Comparison of ENCODE assay signal across 14 mouse cellular contexts in genomic region chr2:115780546-115781011, GRCm38 (mm10).
A peak's percentile ranks its signal among the peaks of the same experiment; 100 is the strongest.
DNase-seq lines count a peak whose midpoint lies in the region; ATAC-seq and TF ChIP-seq lines count a peak whose summit lies in the region.
"Had no signal": no experiment of that assay in that cellular context is flagged by ENCODE, and none has a peak within 500 bp of the region (broad histone marks: within the 10 kb centered on the region; RNA-seq: fewer than 3 reads in every experiment).

No protein-coding gene starts in this region.

- WGBS in embryonic facial prominence, embryonic 14.5 days: 71% methylated on average over 5 of the region's 5 CpGs
- 82% methylated on average over 5 of the region's 5 CpGs for WGBS in embryonic facial prominence, embryonic 10.5 days
- 84% methylated on average over 5 of the region's 5 CpGs for WGBS in midbrain, embryonic 15.5 days

- no peaks in the 10 kb centered on the region for H3K9me3 ChIP-seq in embryonic facial prominence, embryonic 14.5 days (ENCODE audit: control insufficient read depth, low read length)
- no peaks in the 10 kb centered on the region for H3K9me3 ChIP-seq in embryonic facial prominence, embryonic 10.5 days
- no peaks in the 10 kb centered on the region for H3K9me3 ChIP-seq in midbrain, embryonic 15.5 days
- H3K9me3 ChIP-seq: lung, embryonic 15.5 days; midbrain, embryonic 12.5 days; neural tube, embryonic 13.5 days had no signal

- no peak overlapping the region for H3K4me3 ChIP-seq in embryonic facial prominence, embryonic 14.5 days (ENCODE audit: low read depth, low read length)
- no peak overlapping the region for H3K4me3 ChIP-seq in embryonic facial prominence, embryonic 10.5 days
- no peak overlapping the region for H3K4me3 ChIP-seq in embryonic fibroblast, embryonic 13.5 days (ENCODE audit: insufficient read depth, low read length)
- H3K4me3 ChIP-seq in midbrain, embryonic 15.5 days: no peak overlapping the region
- H3K4me3 ChIP-seq: erythroblast, embryonic 14.5 days; lung, embryonic 15.5 days; midbrain, embryonic 12.5 days; neural tube, embryonic 13.5 days had no signal

- H3K36me3 ChIP-seq in embryonic facial prominence, embryonic 14.5 days (ENCODE audit: control insufficient read depth, insufficient read depth, low read length): no peaks in the 10 kb centered on the region
- no peaks in the 10 kb centered on the region for H3K36me3 ChIP-seq in embryonic facial prominence, embryonic 10.5 days (replicated peaks)
- H3K36me3 ChIP-seq in midbrain, embryonic 15.5 days (replicated peaks): no peaks in the 10 kb centered on the region
- H3K36me3 ChIP-seq: lung, embryonic 15.5 days; midbrain, embryonic 12.5 days; neural tube, embryonic 13.5 days had no signal

- H3K27me3 ChIP-seq in embryonic facial prominence, embryonic 14.5 days (replicated peaks; ENCODE audit: control insufficient read depth, insufficient read depth, low read length): no peaks in the 10 kb centered on the region
- no peaks in the 10 kb centered on the region for H3K27me3 ChIP-seq in embryonic facial prominence, embryonic 10.5 days (replicated peaks; ENCODE audit: low read depth, poor library complexity, severe bottlenecking)
- H3K27me3 ChIP-seq in midbrain, embryonic 15.5 days (replicated peaks): no peaks in the 10 kb centered on the region
- H3K27me3 ChIP-seq: lung, embryonic 15.5 days; midbrain, embryonic 12.5 days; neural tube, embryonic 13.5 days had no signal

- 0 out of 2 replicates have a peak, but pooled peaks cover 5% of the 10 kb centered on the region for H3K4me1 ChIP-seq in embryonic facial prominence, embryonic 14.5 days (ENCODE audit: control insufficient read depth, insufficient read depth, low read length)
- H3K4me1 ChIP-seq in embryonic facial prominence, embryonic 10.5 days: peaks cover 25% of the 10 kb centered on the region
- peaks cover 23% of the 10 kb centered on the region for H3K4me1 ChIP-seq in embryonic fibroblast, embryonic 13.5 days (ENCODE audit: control insufficient read depth, insufficient read depth, low read length)
- no peaks in the 10 kb centered on the region for H3K4me1 ChIP-seq in midbrain, embryonic 15.5 days
- H3K4me1 ChIP-seq: midbrain, embryonic 12.5 days had no signal

- no peak overlapping the region for H3K9ac ChIP-seq in embryonic facial prominence, embryonic 14.5 days (ENCODE audit: low read depth, low read length)
- no peak overlapping the region for H3K9ac ChIP-seq in midbrain, embryonic 15.5 days
- H3K9ac ChIP-seq: lung, embryonic 15.5 days; midbrain, embryonic 12.5 days; neural tube, embryonic 13.5 days had no signal

- peak; percentile 52 for DNase-seq in embryonic facial prominence, embryonic 14.5 days (ENCODE audit: low spot score)
- DNase-seq in embryonic facial prominence, embryonic 10.5 days (ENCODE audit: low spot score): no peak
- peak; percentile 67 for DNase-seq in 3134 (ENCODE audit: extremely low read depth, insufficient read length, low spot score)
- DNase-seq in kidney, adult 9 months: peak; percentile 64
- no peak for DNase-seq in cerebellum, adult 9-10 months
- no peak for DNase-seq in spleen, postnatal 10 days (ENCODE audit: low spot score in 2 of 2)
- DNase-seq: cerebellum, postnatal 36 days; layer of hippocampus, postnatal 36 days had no signal

- no peak for TF ChIP-seq POLR2A in embryonic fibroblast, embryonic 13.5 days (IDR thresholded peaks at IDR 0.05; ENCODE audit: low read depth, low read length)

- H3K27ac ChIP-seq in embryonic facial prominence, embryonic 14.5 days (replicated peaks; ENCODE audit: low read depth, low read length): no peak overlapping the region
- H3K27ac ChIP-seq in embryonic facial prominence, embryonic 10.5 days (replicated peaks): no peak overlapping the region
- peak overlapping the region; percentile 94 for H3K27ac ChIP-seq in embryonic fibroblast, embryonic 13.5 days (ENCODE audit: insufficient read depth, low read length)
- no peak overlapping the region for H3K27ac ChIP-seq in midbrain, embryonic 15.5 days
- H3K27ac ChIP-seq: lung, embryonic 15.5 days; midbrain, embryonic 12.5 days; neural tube, embryonic 13.5 days had no signal

- no peak overlapping the region for H3K4me2 ChIP-seq in embryonic facial prominence, embryonic 14.5 days (ENCODE audit: low read depth, low read length)
- H3K4me2 ChIP-seq in midbrain, embryonic 15.5 days: no peak overlapping the region
- H3K4me2 ChIP-seq: lung, embryonic 15.5 days; midbrain, embryonic 12.5 days; neural tube, embryonic 13.5 days had no signal

- ATAC-seq in embryonic facial prominence, embryonic 14.5 days (ENCODE audit: low read depth): peak; percentile 49; the same call in 1 of the 2 replicates
- ATAC-seq in midbrain, embryonic 15.5 days (replicated peaks): no peak

- TF ChIP-seq CTCF in embryonic fibroblast, embryonic 13.5 days (IDR thresholded peaks at IDR 0.05; ENCODE audit: borderline replicate concordance, insufficient read depth, low read length): no peak

Comparison
In these comparisons a context has a peak if more than half of its experiments do, and no peak if none do; other contexts are left out.
1. DNase-seq: peak in embryonic facial prominence, embryonic 14.5 days (single experiment), 3134 (single experiment) and kidney, adult 9 months (single experiment); none in embryonic facial prominence, embryonic 10.5 days (single experiment), cerebellum, adult 9-10 months (single experiment) and spleen, postnatal 10 days (0 of 2).